ENCODE assay signal across 24 mouse cellular contexts in genomic region chr5:140855909-140856530, GRCm38 (mm10). TPM values are rescaled to one million over a fixed set of nuclear protein-coding genes. Genes with fewer than 3 reads are reported as not detected.
DNase-seq lines count a peak whose midpoint lies in the region; ATAC-seq and TF ChIP-seq lines count a peak whose summit lies in the region.
"Had no signal": no experiment of that assay in that cellular context is flagged by ENCODE, and none has a peak within 500 bp of the region (broad histone marks: within the 10 kb centered on the region; RNA-seq: fewer than 3 reads in every experiment).

No protein-coding gene starts in this region.

- H3K27me3 ChIP-seq in kidney, postnatal 0 days (ENCODE audit: insufficient read depth, low read length), result no peaks in the 10 kb centered on the region
- H3K27me3 ChIP-seq in kidney, embryonic 14.5 days (ENCODE audit: control insufficient read depth, insufficient read depth, low read length), result no peaks in the 10 kb centered on the region
- H3K27me3 ChIP-seq in limb, embryonic 15.5 days, result no peaks in the 10 kb centered on the region
- no peaks in the 10 kb centered on the region for H3K27me3 ChIP-seq in neural tube, embryonic 15.5 days (replicated peaks)
- H3K27me3 ChIP-seq: embryonic facial prominence, embryonic 15.5 days; limb, embryonic 12.5 days; liver, embryonic 13.5 days; lung, embryonic 15.5 days; midbrain, embryonic 12.5 days had no signal

- no peak overlapping the region for H3K4me2 ChIP-seq in kidney, postnatal 0 days (ENCODE audit: low read length)
- H3K4me2 ChIP-seq in kidney, embryonic 14.5 days (replicated peaks; ENCODE audit: low read depth, low read length), result no peak overlapping the region
- H3K4me2 ChIP-seq in limb, embryonic 15.5 days, result no peak overlapping the region
- H3K4me2 ChIP-seq in neural tube, embryonic 15.5 days, result no peak overlapping the region
- H3K4me2 ChIP-seq: embryonic facial prominence, embryonic 15.5 days; forebrain, embryonic 12.5 days; limb, embryonic 12.5 days; liver, embryonic 13.5 days; lung, embryonic 15.5 days; midbrain, embryonic 12.5 days had no signal

- TF ChIP-seq CTCF in kidney, postnatal 0 days (IDR thresholded peaks at IDR 0.05; ENCODE audit: low read depth), result no peak

- ATAC-seq in kidney, postnatal 0 days (replicated peaks; ENCODE audit: low FRiP score, low read depth), result no peak
- ATAC-seq in kidney, embryonic 14.5 days (ENCODE audit: low FRiP score, low TSS enrichment), result no peak; the same call in 1 of the 2 replicates
- no peak for ATAC-seq in limb, embryonic 15.5 days (ENCODE audit: insufficient number of reproducible peaks, low FRiP score, low TSS enrichment, low read depth)
- peak; percentile 55; the same call in 1 of the 2 replicates for ATAC-seq in neural tube, embryonic 15.5 days (ENCODE audit: low FRiP score)

- 27% methylated on average over 11 of the region's 11 CpGs for WGBS in kidney, postnatal 0 days
- whole genome bisulfite sequencing in kidney, embryonic 14.5 days, result 21% methylated on average over 11 of the region's 11 CpGs
- WGBS in limb, embryonic 15.5 days, result 31% methylated on average over 11 of the region's 11 CpGs
- WGBS in neural tube, embryonic 15.5 days, result 15% methylated on average over 11 of the region's 11 CpGs

- no peaks in the 10 kb centered on the region; the same call in 1 of the 2 replicates for H3K9me3 ChIP-seq in kidney, postnatal 0 days (replicated peaks; ENCODE audit: low read length)
- H3K9me3 ChIP-seq in kidney, embryonic 14.5 days (ENCODE audit: control insufficient read depth, low read length), result peaks cover 3% of the 10 kb centered on the region; the same call in 1 of the 2 replicates
- no peaks in the 10 kb centered on the region for H3K9me3 ChIP-seq in limb, embryonic 15.5 days
- 0 out of 2 replicates have a peak, but pooled peaks cover 1% of the 10 kb centered on the region for H3K9me3 ChIP-seq in neural tube, embryonic 15.5 days (replicated peaks)
- H3K9me3 ChIP-seq: liver, embryonic 13.5 days; lung, embryonic 15.5 days had no signal

- no peaks in the 10 kb centered on the region for H3K4me1 ChIP-seq in kidney, postnatal 0 days (replicated peaks; ENCODE audit: insufficient read depth, low read length)
- H3K4me1 ChIP-seq in kidney, embryonic 14.5 days (ENCODE audit: control insufficient read depth, insufficient read depth, low read length), result 0 out of 2 replicates have a peak, but pooled peaks cover 3% of the 10 kb centered on the region
- peaks cover 6% of the 10 kb centered on the region; the same call in 1 of the 2 replicates for H3K4me1 ChIP-seq in limb, embryonic 15.5 days
- peaks cover 27% of the 10 kb centered on the region for H3K4me1 ChIP-seq in neural tube, embryonic 15.5 days
- H3K4me1 ChIP-seq: embryonic facial prominence, embryonic 15.5 days; midbrain, embryonic 12.5 days had no signal

- no peaks in the 10 kb centered on the region for H3K36me3 ChIP-seq in kidney, postnatal 0 days (ENCODE audit: insufficient read depth, low read length)
- H3K36me3 ChIP-seq in kidney, embryonic 14.5 days (ENCODE audit: control insufficient read depth, insufficient read depth, low read length), result no peaks in the 10 kb centered on the region
- H3K36me3 ChIP-seq in limb, embryonic 15.5 days, result no peaks in the 10 kb centered on the region
- H3K36me3 ChIP-seq in neural tube, embryonic 15.5 days, result no peaks in the 10 kb centered on the region
- H3K36me3 ChIP-seq: embryonic facial prominence, embryonic 15.5 days; forebrain, embryonic 12.5 days; hindbrain, embryonic 10.5 days; limb, embryonic 12.5 days; liver, embryonic 13.5 days; lung, embryonic 15.5 days; midbrain, embryonic 12.5 days had no signal

- H3K9ac ChIP-seq in kidney, postnatal 0 days (ENCODE audit: low read depth, low read length), result no peak overlapping the region
- H3K9ac ChIP-seq in kidney, embryonic 14.5 days (ENCODE audit: low read depth, low read length), result no peak overlapping the region
- H3K9ac ChIP-seq in limb, embryonic 15.5 days, result no peak overlapping the region
- no peak overlapping the region for H3K9ac ChIP-seq in neural tube, embryonic 15.5 days (replicated peaks)
- H3K9ac ChIP-seq: embryonic facial prominence, embryonic 15.5 days; forebrain, embryonic 12.5 days; limb, embryonic 12.5 days; liver, embryonic 13.5 days; lung, embryonic 15.5 days; midbrain, embryonic 12.5 days had no signal

- no peak overlapping the region for H3K4me3 ChIP-seq in kidney, postnatal 0 days (replicated peaks; ENCODE audit: low read depth, low read length)
- H3K4me3 ChIP-seq in kidney, embryonic 14.5 days (ENCODE audit: low read length), result no peak overlapping the region
- no peak overlapping the region for H3K4me3 ChIP-seq in limb, embryonic 15.5 days
- H3K4me3 ChIP-seq in neural tube, embryonic 15.5 days (replicated peaks), result no peak overlapping the region
- H3K4me3 ChIP-seq: embryonic facial prominence, embryonic 15.5 days; forebrain, embryonic 12.5 days; hindbrain, embryonic 10.5 days; limb, embryonic 12.5 days; liver, embryonic 13.5 days; lung, embryonic 15.5 days; midbrain, embryonic 12.5 days had no signal

- H3K27ac ChIP-seq in kidney, postnatal 0 days, result no peak overlapping the region
- no peak overlapping the region for H3K27ac ChIP-seq in kidney, embryonic 14.5 days (ENCODE audit: low read depth, low read length)
- H3K27ac ChIP-seq in limb, embryonic 15.5 days, result 0 out of 2 replicates have a peak overlapping the region, but pooled peaks have one; percentile 22
- H3K27ac ChIP-seq in neural tube, embryonic 15.5 days (replicated peaks), result peak overlapping the region; percentile 68
- H3K27ac ChIP-seq: embryonic facial prominence, embryonic 15.5 days; forebrain, embryonic 12.5 days; hindbrain, embryonic 10.5 days; limb, embryonic 12.5 days; liver, embryonic 13.5 days; lung, embryonic 15.5 days; midbrain, embryonic 12.5 days had no signal

- peak; percentile 27 for DNase-seq in kidney, postnatal 0 days (ENCODE audit: low spot score)
- DNase-seq in embryo, embryonic 11 days, result peak; percentile 30
- no peak for DNase-seq in testis, postnatal 14 days (ENCODE audit: low spot score)
- no peak for DNase-seq in frontal cortex, postnatal 14 days (ENCODE audit: low spot score in 2 of 2)
- DNase-seq: adrenal gland, adult 2 months; cerebellum, adult 9-10 months; gastrocnemius, postnatal 36 days; kidney, adult 18-20 months; kidney, postnatal 36 days; layer of hippocampus, adult 9-11 months; liver, embryonic 13.5 days; lung, postnatal 4 days; right cerebral cortex, postnatal 14 days; spleen, adult 18-20 months; thymus, adult 2 months had no signal

RNA-seq across cellular contexts. Expression of gene Gna12, which starts 25.8 kb away (rescaled TPM):
- polyA plus RNA-seq in kidney, postnatal 0 days (2015; fragmentation: Nextera tagmentation; extraction: Ambion mirVana), result 28.1 and 48.8 TPM in 2 replicates
- 20.4 and 22.1 TPM in 2 replicates for polyA plus RNA-seq in kidney, embryonic 14.5 days (2014; fragmentation: Nextera tagmentation; extraction: Ambion mirVana)
- 19.1 and 24.3 TPM in 2 replicates for polyA plus RNA-seq in limb, embryonic 15.5 days (2015; fragmentation: Nextera tagmentation; extraction: Ambion mirVana)
- polyA plus RNA-seq in neural tube, embryonic 15.5 days (2015; fragmentation: Nextera tagmentation; extraction: Ambion mirVana), result 17.7 and 43.8 TPM in 2 replicates

Comparison
In these comparisons a context has a peak if more than half of its experiments do, and no peak if none do; other contexts are left out.
1. DNase-seq: peak in kidney, postnatal 0 days (single experiment) and embryo, embryonic 11 days (single experiment); none in testis, postnatal 14 days (single experiment) and frontal cortex, postnatal 14 days (0 of 2).
2. H3K27ac ChIP-seq: peak in limb, embryonic 15.5 days (single experiment) and neural tube, embryonic 15.5 days (single experiment); none in kidney, postnatal 0 days (single experiment) and kidney, embryonic 14.5 days (single experiment).